20 mouse cellular contexts compared by ENCODE assay signal in the genomic region with DNA sequence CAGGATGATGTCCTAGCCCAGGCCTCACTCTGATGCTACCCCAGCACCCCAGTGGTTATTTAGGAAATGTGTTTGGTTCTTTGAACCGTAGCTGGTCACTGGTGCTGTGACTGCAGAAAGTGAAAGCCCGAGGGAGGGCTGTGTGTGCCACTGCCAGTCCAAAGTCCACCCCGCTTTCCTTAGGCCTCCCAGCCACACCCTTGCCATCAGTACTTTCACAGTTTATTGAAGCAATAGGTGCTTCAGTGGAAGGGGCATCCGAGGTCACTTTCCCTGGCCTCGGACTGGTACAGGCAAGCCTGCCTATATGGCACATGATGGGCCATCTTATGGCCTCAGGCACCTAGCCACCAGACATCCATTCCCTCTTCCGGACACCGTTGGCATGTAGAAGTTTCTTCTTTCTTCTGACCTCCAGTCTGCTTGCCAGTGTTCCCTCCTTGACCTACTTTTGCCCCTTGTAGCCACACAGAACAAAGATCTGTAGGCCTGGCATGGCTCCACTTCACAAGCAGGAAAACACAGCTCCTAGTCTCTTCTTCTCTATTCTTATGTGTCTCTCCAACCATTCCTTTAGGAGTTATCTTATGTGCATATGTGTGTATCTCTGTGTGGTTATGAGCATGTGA. TPM values are rescaled to one million over a fixed set of nuclear protein-coding genes. Genes with fewer than 3 reads are reported as not detected.
DNase-seq lines count a peak whose midpoint lies in the region; ATAC-seq and TF ChIP-seq lines count a peak whose summit lies in the region.
"Had no signal": no experiment of that assay in that cellular context is flagged by ENCODE, and none has a peak within 500 bp of the region (broad histone marks: within the 10 kb centered on the region; RNA-seq: fewer than 3 reads in every experiment).

No protein-coding gene starts in this region.

- H3K36me3 ChIP-seq in liver, embryonic 16.5 days (ENCODE audit: control insufficient read depth, insufficient read depth): no peaks in the 10 kb centered on the region
- H3K36me3 ChIP-seq in liver, embryonic 12.5 days: no peaks in the 10 kb centered on the region
- no peaks in the 10 kb centered on the region for H3K36me3 ChIP-seq in stomach, postnatal 0 days (ENCODE audit: control insufficient read depth, insufficient read depth, low read length)
- H3K36me3 ChIP-seq: embryonic facial prominence, embryonic 10.5 days; heart, embryonic 15.5 days; midbrain, embryonic 13.5 days; neural tube, embryonic 15.5 days had no signal

- H3K4me3 ChIP-seq in liver, embryonic 16.5 days (ENCODE audit: low read depth, low read length): no peak overlapping the region
- no peak overlapping the region for H3K4me3 ChIP-seq in liver, embryonic 12.5 days
- H3K4me3 ChIP-seq in stomach, postnatal 0 days (ENCODE audit: low read depth, low read length): no peak overlapping the region
- H3K4me3 ChIP-seq: embryonic facial prominence, embryonic 10.5 days; forebrain, embryonic 13.5 days; heart, embryonic 15.5 days; left cerebral cortex, adult 2 months; midbrain, embryonic 13.5 days; myocyte; neural tube, embryonic 15.5 days had no signal

- H3K27ac ChIP-seq in liver, embryonic 16.5 days (ENCODE audit: low read length): no peak overlapping the region
- H3K27ac ChIP-seq in liver, embryonic 12.5 days: no peak overlapping the region
- 0 out of 2 replicates have a peak overlapping the region, but pooled peaks have one; percentile 30 for H3K27ac ChIP-seq in stomach, postnatal 0 days (replicated peaks)
- H3K27ac ChIP-seq: embryonic facial prominence, embryonic 10.5 days; forebrain, embryonic 13.5 days; heart, embryonic 15.5 days; hindbrain, postnatal 0 days; left cerebral cortex, adult 2 months; macrophage; midbrain, embryonic 13.5 days; neural tube, embryonic 15.5 days had no signal

- TF ChIP-seq EP300 in stomach, postnatal 0 days (optimal IDR thresholded peaks at IDR 0.05): no peak

- H3K9ac ChIP-seq in liver, embryonic 16.5 days (ENCODE audit: low read depth, low read length): no peak overlapping the region
- no peak overlapping the region for H3K9ac ChIP-seq in liver, embryonic 12.5 days
- H3K9ac ChIP-seq in stomach, postnatal 0 days (ENCODE audit: low read length): no peak overlapping the region
- H3K9ac ChIP-seq: forebrain, embryonic 13.5 days; heart, embryonic 15.5 days; midbrain, embryonic 13.5 days; neural tube, embryonic 15.5 days had no signal

- no peak for TF ChIP-seq CTCF in stomach, postnatal 0 days (IDR thresholded peaks at IDR 0.05; ENCODE audit: low read depth)

- intact Hi-C loops in gastrocnemius, postnatal 14 days (cut with DNase I; ENCODE audit: low total_unique reads): loop anchor here (5.0 kb wide), 1 partner anchor 112 kb away; no protein-coding TSS in a partner anchor

- ATAC-seq in liver, embryonic 16.5 days (ENCODE audit: low read depth): peak; percentile 40; the same call in 1 of the 2 replicates
- ATAC-seq in liver, embryonic 12.5 days: no peak
- peak; percentile 87 for ATAC-seq in stomach, postnatal 0 days (ENCODE audit: low FRiP score, low TSS enrichment)
- ATAC-seq in CD4-positive, CD25-positive, alpha-beta regulatory T cell, adult 4 months: no peak
- ATAC-seq: forebrain, embryonic 13.5 days; hindbrain, postnatal 0 days; midbrain, embryonic 13.5 days had no signal

- no peaks in the 10 kb centered on the region for H3K9me3 ChIP-seq in liver, embryonic 16.5 days (replicated peaks; ENCODE audit: control insufficient read depth, low read length)
- H3K9me3 ChIP-seq in liver, embryonic 12.5 days (replicated peaks): no peaks in the 10 kb centered on the region
- H3K9me3 ChIP-seq in stomach, postnatal 0 days (ENCODE audit: control insufficient read depth, low read length): no peaks in the 10 kb centered on the region
- H3K9me3 ChIP-seq: embryonic facial prominence, embryonic 10.5 days; forebrain, embryonic 13.5 days; heart, embryonic 15.5 days; midbrain, embryonic 13.5 days; neural tube, embryonic 15.5 days had no signal

- DNase-seq in adrenal gland, postnatal 36 days: peak; percentile 49 to 52
- DNase-seq in adrenal gland, adult 8-10 months: no peak
- peak; percentile 69 for DNase-seq in kidney, postnatal 14 days
- DNase-seq in stomach, postnatal 0 days (ENCODE audit: low spot score): peak; percentile 81
- DNase-seq in gastrocnemius, postnatal 14 days: no peak
- DNase-seq: cerebellum, adult 11 months; cerebellum, postnatal 36 days; lung, adult 2 months had no signal

- 70% methylated on average over 7 of the region's 7 CpGs for WGBS in liver, embryonic 16.5 days (ENCODE audit: insufficient replicate concordance)
- 74% methylated on average over 7 of the region's 7 CpGs for WGBS in liver, embryonic 12.5 days (ENCODE audit: insufficient replicate concordance)
- 78% methylated on average over 7 of the region's 7 CpGs for WGBS in stomach, postnatal 0 days

- H3K4me1 ChIP-seq in liver, embryonic 16.5 days (ENCODE audit: control insufficient read depth, low read depth, low read length): no peaks in the 10 kb centered on the region; the same call in 1 of the 2 replicates
- H3K4me1 ChIP-seq in liver, embryonic 12.5 days: no peaks in the 10 kb centered on the region
- peaks cover 15% of the 10 kb centered on the region for H3K4me1 ChIP-seq in stomach, postnatal 0 days (replicated peaks; ENCODE audit: control insufficient read depth, insufficient read depth)

- no peaks in the 10 kb centered on the region for H3K27me3 ChIP-seq in liver, embryonic 16.5 days (ENCODE audit: control insufficient read depth, insufficient read depth, low read depth, low read length)
- no peaks in the 10 kb centered on the region; the same call in 1 of the 2 replicates for H3K27me3 ChIP-seq in liver, embryonic 12.5 days (replicated peaks)
- no peaks in the 10 kb centered on the region for H3K27me3 ChIP-seq in stomach, postnatal 0 days (ENCODE audit: control insufficient read depth, insufficient read depth, low read length)
- H3K27me3 ChIP-seq: forebrain, embryonic 13.5 days; heart, embryonic 15.5 days; midbrain, embryonic 13.5 days; neural tube, embryonic 15.5 days had no signal

- no peak overlapping the region for H3K4me2 ChIP-seq in liver, embryonic 16.5 days (ENCODE audit: low read depth, low read length)
- H3K4me2 ChIP-seq in liver, embryonic 12.5 days: no peak overlapping the region
- no peak overlapping the region for H3K4me2 ChIP-seq in stomach, postnatal 0 days (replicated peaks; ENCODE audit: low read depth)
- H3K4me2 ChIP-seq: forebrain, embryonic 13.5 days; heart, embryonic 15.5 days; midbrain, embryonic 13.5 days; neural tube, embryonic 15.5 days had no signal

RNA-seq across cellular contexts. Expression of gene Arntl, which starts 46.6 kb away (rescaled TPM):
- total RNA-seq in adrenal gland, postnatal 36 days (2021): 10 to 100 TPM in 1 of 2 experiments, 1 to 10 TPM in 1; 8.9 to 32.5 TPM
- 10 to 100 TPM in 3 of 4 experiments, 1 to 10 TPM in 1; 9.9 to 16.1 (median 11.2) TPM for total RNA-seq in adrenal gland, adult 8-10 months (2022)
- polyA plus RNA-seq in liver, embryonic 16.5 days (2015; fragmentation: Nextera tagmentation; extraction: Ambion mirVana): 8.4 and 9.7 TPM in 2 replicates
- 5.4 and 5.7 TPM in 2 replicates for polyA plus RNA-seq in liver, embryonic 12.5 days (2016; fragmentation: Nextera tagmentation; extraction: Ambion mirVana)
- polyA plus RNA-seq in stomach, postnatal 0 days (2015; fragmentation: Nextera tagmentation; extraction: Ambion mirVana): 6.6 and 7.3 TPM in 2 replicates
- 10 to 100 TPM; 22.6 to 25.0 TPM for polyA plus RNA-seq in CD4-positive, CD25-positive, alpha-beta regulatory T cell, adult 4 months (2017; shearing (Covaris generic))
- 10 to 100 TPM; 11.8 to 13.1 TPM for total RNA-seq in gastrocnemius, postnatal 14 days (2021)

Comparison
In these comparisons a context has a peak if more than half of its experiments do, and no peak if none do; other contexts are left out.
1. DNase-seq: peak in adrenal gland, postnatal 36 days (2 of 2), kidney, postnatal 14 days (single experiment) and stomach, postnatal 0 days (single experiment); none in adrenal gland, adult 8-10 months (single experiment) and gastrocnemius, postnatal 14 days (single experiment).
2. ATAC-seq: peak in liver, embryonic 16.5 days (single experiment) and stomach, postnatal 0 days (single experiment); none in liver, embryonic 12.5 days (single experiment) and CD4-positive, CD25-positive, alpha-beta regulatory T cell, adult 4 months (single experiment).